Mouse (Mus musculus) liver, postnatal 0 days (tissue): ENCODE results near the gene Art3. TPM values are rescaled to one million over a fixed set of nuclear protein-coding genes. Genes with fewer than 3 reads are reported as not detected.

Experiments
- ATAC-seq: fragments of 200-750 bp; cut with Nextera tagmentation; 2 replicates; pipeline ENCODE4 v1.8.0; 2017; ENCODE audit warnings: mild to moderate bottlenecking, moderate library complexity
- DNase-seq: peaks from one replicate; pipeline ENCODE4 v3.0.0-alpha.2; 2016
- H3K27ac ChIP-seq: fragments of 300-500 bp; sonication (generic); 2 replicates; pipeline ENCODE4 v1.5.1; 2014; ENCODE audit warnings: antibody characterized with exemption, moderate library complexity, mild to moderate bottlenecking, low read depth
- H3K27me3 ChIP-seq: fragments of 300-500 bp; sonication (generic); 2 replicates; pipeline ENCODE4 v1.6.1; 2014; ENCODE audit warnings: low read length, control low read depth, mixed read lengths; ENCODE audit not compliant: insufficient read depth
- H3K36me3 ChIP-seq: fragments of 300-500 bp; sonication (generic); replicated peaks from 2 replicates; pipeline ENCODE4 v1.6.1; 2014; ENCODE audit warnings: mild to moderate bottlenecking, control low read depth, low read length, moderate library complexity, mixed read lengths; ENCODE audit not compliant: insufficient read depth
- H3K4me1 ChIP-seq: fragments of 300-500 bp; sonication (generic); 2 replicates; pipeline ENCODE4 v1.6.1; 2014; ENCODE audit warnings: antibody characterized with exemption, mild to moderate bottlenecking, control low read depth; ENCODE audit not compliant: insufficient read depth
- H3K4me2 ChIP-seq: fragments of 300-500 bp; sonication (generic); 2 replicates; pipeline ENCODE4 v1.6.1; 2014; ENCODE audit warnings: low read depth, mild to moderate bottlenecking, low read length, moderate library complexity, mixed read lengths
- H3K4me3 ChIP-seq: fragments of 300-500 bp; sonication (generic); 2 replicates; pipeline ENCODE4 v1.5.1; 2014; ENCODE audit warnings: low read depth, low read length
- H3K9ac ChIP-seq: fragments of 300-500 bp; sonication (generic); replicated peaks from 2 replicates; pipeline ENCODE4 v1.6.1; 2014; ENCODE audit warnings: mild to moderate bottlenecking, moderate library complexity
- H3K9me3 ChIP-seq: fragments of 300-500 bp; sonication (generic); 2 replicates; pipeline ENCODE4 v1.6.1; 2016; ENCODE audit warnings: mild to moderate bottlenecking, control low read depth, low read length, mixed read lengths
- CTCF ChIP-seq: sonication (generic); IDR thresholded peaks from 2 replicates; pipeline ENCODE4 v1.5.1; 2016; ENCODE audit warnings: antibody characterized with exemption, low read depth
- EP300 ChIP-seq: IDR thresholded peaks from 2 replicates; pipeline ENCODE4 v1.6.1; 2016; ENCODE audit warnings: antibody characterized with exemption, low read depth, mild to moderate bottlenecking
- WGBS: fragments of 180-500 bp; shearing (Covaris S2); extraction: QIAGEN DNeasy Blood & Tissue Kit; methylation state at CpG from one replicate; pipeline ENCODE4 v1.1.7; 2014; ENCODE audit not compliant: insufficient replicate concordance; 5-methylcytosine and 5-hydroxymethylcytosine counted together
- polyA plus RNA-seq: library from polyadenylated mRNA; unstranded; fragments of >200 nt; fragmentation: Nextera tagmentation; extraction: Ambion mirVana; gene quantifications from 2 replicates; pipeline ENCODE4 v1.2.1, GENCODE M21; 2015

Art3 gene
- polyA plus RNA-seq, 1 experiment from 2014 or later: 2.3 TPM

GRCm38 (mm10) chr5:92431611-92432010 is 100.0 kb downstream of the Art3 start:
- ATAC-seq (no peak), DNase-seq (no peak)
- H3K9ac ChIP-seq: no peak overlapping the region
- no peak overlapping the region for H3K4me2 ChIP-seq
- peaks cover 8% of the 10 kb centered on the region; the same call in 1 of the 2 replicates for H3K4me1 ChIP-seq
- H3K4me3 ChIP-seq: no peak overlapping the region
- TF ChIP-seq EP300: no peak
- no peak for TF ChIP-seq CTCF
- H3K36me3 ChIP-seq: peaks cover 26% of the 10 kb centered on the region
- H3K9me3 ChIP-seq: no peaks in the 10 kb centered on the region
- H3K27ac ChIP-seq: no peak overlapping the region
- 84% methylated on average over 7 of the region's 7 CpGs for WGBS
- no peaks in the 10 kb centered on the region for H3K27me3 ChIP-seq

DNA sequence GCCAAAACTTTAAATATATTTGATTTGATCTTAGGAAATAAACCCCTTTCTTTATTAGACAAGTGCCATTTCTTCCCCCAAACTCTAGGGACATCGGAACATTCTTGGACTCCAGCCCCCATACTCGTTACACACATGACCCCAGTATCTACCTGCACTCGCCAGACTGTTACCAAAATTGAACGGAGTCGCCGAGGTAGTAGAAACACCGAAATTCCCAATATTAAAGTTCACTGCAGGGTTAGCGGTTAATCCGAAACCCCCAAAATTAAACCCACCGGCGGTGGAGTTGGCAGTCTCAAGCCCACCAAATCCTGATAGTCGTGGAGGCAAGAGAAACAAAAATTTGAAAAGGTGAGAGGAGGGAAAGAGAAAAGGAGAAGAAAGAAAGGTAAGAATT is 102.4 kb downstream of the Art3 start:
- under 1% methylated on average over 12 of the region's 12 CpGs for WGBS
- H3K9me3 ChIP-seq: no peaks in the 10 kb centered on the region
- H3K27ac ChIP-seq: peak overlapping the region; percentile 92
- H3K4me1 ChIP-seq: peaks cover 14% of the 10 kb centered on the region
- peaks cover 6% of the 10 kb centered on the region for H3K36me3 ChIP-seq
- ATAC-seq: no peak
- H3K4me2 ChIP-seq: peak overlapping the region; percentile 94
- TF ChIP-seq CTCF (no peak), EP300 (no peak)
- no peaks in the 10 kb centered on the region for H3K27me3 ChIP-seq
- H3K4me3 ChIP-seq: peak overlapping the region; percentile 88
- peak overlapping the region; percentile 91 for H3K9ac ChIP-seq
- no peak for DNase-seq

DNA sequence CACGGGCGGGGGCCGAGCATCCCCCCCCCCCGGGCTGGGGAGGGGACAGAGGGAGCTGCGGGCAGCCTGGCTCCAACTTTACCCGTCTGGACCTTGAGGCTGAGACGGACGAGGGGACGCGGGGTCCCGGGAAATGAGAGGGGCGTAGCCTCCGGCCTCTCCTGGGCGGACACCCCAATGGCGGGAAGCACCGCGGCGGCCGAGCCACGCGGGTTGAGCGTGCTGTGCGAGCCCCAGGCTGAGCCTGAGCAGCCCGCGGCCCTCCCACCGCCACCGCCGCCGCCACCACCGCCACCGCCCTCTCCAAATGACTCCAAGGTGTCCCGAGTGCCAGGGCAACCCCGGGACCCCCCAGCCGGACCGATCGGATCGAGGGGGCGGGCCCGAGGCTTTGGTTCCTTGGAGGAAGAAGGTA is 103.0 kb downstream of the Art3 start:
- H3K27me3 ChIP-seq: no peaks in the 10 kb centered on the region
- peak; percentile 75 for ATAC-seq
- H3K9me3 ChIP-seq: no peaks in the 10 kb centered on the region
- DNase-seq: no peak
- H3K9ac ChIP-seq: peak overlapping the region; percentile 91
- WGBS: 3% methylated on average over 29 of the region's 39 CpGs
- H3K4me3 ChIP-seq: peak overlapping the region; percentile 88
- peak overlapping the region; percentile 92 for H3K27ac ChIP-seq
- H3K36me3 ChIP-seq: peaks cover 4% of the 10 kb centered on the region; the same call in 1 of the 2 replicates
- peak overlapping the region; percentile 94 for H3K4me2 ChIP-seq
- peaks cover 14% of the 10 kb centered on the region for H3K4me1 ChIP-seq
- TF ChIP-seq EP300 (no peak), CTCF (no peak)

DNA sequence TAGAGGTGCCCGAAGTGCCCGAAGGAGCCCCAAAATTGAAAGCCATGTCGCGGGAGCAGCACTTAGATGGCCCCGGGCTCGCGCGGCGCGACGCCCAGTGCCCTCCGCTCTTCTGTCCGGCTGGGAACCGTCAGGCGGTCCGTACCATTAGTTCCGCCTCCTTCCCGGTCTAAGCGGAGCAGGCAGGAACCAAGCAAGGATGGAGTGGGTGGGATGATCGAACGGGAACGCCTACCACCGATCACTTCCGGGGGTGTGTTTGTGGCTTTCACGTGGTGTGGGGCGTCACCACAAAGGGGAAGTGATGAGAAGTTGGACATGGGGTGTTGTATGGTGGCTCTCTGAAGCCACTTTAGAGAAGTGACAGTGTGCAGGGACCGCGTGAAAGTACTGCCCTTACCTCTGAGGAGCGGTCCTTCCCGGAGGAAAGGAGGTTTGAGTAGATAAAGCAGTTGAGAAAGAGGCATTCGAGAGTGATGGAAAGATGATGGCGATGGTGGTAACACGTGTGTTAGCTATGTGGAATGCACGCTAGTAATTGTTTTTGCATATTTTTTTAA is 103.5 kb downstream of the Art3 start, which contains the start of gene Nup54:
TSS of gene Nup54 (minus strand) at position 195 of the 560 bp plus-strand sequence.
- TF ChIP-seq CTCF (no peak), EP300 (peak; percentile 73)

DNA sequence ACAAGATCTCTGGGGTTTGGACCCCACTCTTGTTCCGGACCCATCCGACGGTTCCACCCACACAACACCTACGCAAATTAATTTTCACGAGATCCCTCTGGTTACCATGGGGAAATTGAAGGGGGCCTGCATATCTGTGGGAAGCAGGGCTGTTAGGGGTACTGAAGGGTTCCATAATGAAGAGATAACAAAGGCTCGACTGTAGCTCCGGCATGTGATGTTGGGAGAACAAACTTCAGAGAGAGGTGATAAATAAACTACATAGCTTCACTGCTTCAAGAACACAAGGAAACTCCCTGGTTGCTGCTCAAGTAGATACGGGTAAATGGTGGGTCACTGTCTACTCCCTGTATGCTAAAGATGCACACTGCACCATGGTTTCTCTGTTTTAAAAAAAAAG is 106.9 kb downstream of the Art3 start:
- no peak overlapping the region for H3K27ac ChIP-seq
- 56% methylated on average over 8 of the region's 8 CpGs for whole genome bisulfite sequencing
- no peak overlapping the region for H3K4me3 ChIP-seq
- DNase-seq (no peak), ATAC-seq (no peak)
- TF ChIP-seq CTCF: no peak
- H3K27me3 ChIP-seq: no peaks in the 10 kb centered on the region
- H3K9ac ChIP-seq: no peak overlapping the region
- H3K4me1 ChIP-seq: peaks cover 13% of the 10 kb centered on the region
- no peaks in the 10 kb centered on the region; the same call in 1 of the 2 replicates for H3K36me3 ChIP-seq
- H3K4me2 ChIP-seq: no peak overlapping the region
- no peaks in the 10 kb centered on the region for H3K9me3 ChIP-seq

More for the DNA sequence above, 103.5 kb downstream of the Art3 start, which contains the start of gene Nup54:
- peak within 1 kb of the TSS; percentile 92 for H3K27ac ChIP-seq
- 1% methylated on average over 34 of the region's 34 CpGs for WGBS
- DNase-seq (peak; percentile 97), ATAC-seq (peak; percentile 98)
- no peaks in the 10 kb centered on the region for H3K27me3 ChIP-seq
- peaks cover 14% of the 10 kb centered on the region for H3K4me1 ChIP-seq
- peak within 1 kb of the TSS; percentile 88 for H3K4me3 ChIP-seq
- H3K9me3 ChIP-seq: no peaks in the 10 kb centered on the region
- H3K9ac ChIP-seq: peak within 1 kb of the TSS; percentile 91
- H3K4me2 ChIP-seq: peak within 1 kb of the TSS; percentile 94
- peaks cover 4% of the 10 kb centered on the region; the same call in 1 of the 2 replicates for H3K36me3 ChIP-seq

DNA sequence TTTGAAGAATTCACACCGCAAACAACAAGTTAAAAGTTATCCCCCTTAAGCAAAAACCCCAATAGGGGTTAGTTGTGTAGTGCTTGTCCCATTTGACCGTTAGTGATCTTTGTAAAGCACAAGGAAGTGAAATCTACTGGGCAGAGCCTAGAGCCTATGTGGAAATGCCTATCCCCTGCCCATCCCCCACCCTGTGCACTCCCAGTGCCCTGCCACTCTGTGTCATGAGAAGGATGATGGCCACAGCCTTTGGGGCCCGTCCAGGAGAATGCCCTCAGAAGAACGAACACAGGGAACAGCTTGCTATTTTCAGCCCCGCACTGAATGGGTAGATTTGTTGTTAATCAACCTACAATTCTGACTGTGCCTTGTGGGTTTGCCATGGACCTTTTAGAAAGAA is 109.9 kb downstream of the Art3 start:
- ATAC-seq: peak; percentile 84
- Histone ChIP-seq H3K27ac (peak overlapping the region; percentile 49; the same call in 1 of the 2 replicates), H3K27me3 (no peaks in the 10 kb centered on the region), H3K36me3 (peaks cover 10% of the 10 kb centered on the region), H3K9me3 (no peaks in the 10 kb centered on the region), H3K4me2 (no peak overlapping the region), H3K4me3 (no peak overlapping the region), H3K9ac (no peak overlapping the region), H3K4me1 (peaks cover 9% of the 10 kb centered on the region)
- DNase-seq: peak; percentile 78
- WGBS: 57% methylated on average over 5 of the region's 5 CpGs
- TF ChIP-seq EP300 (no peak), CTCF (no peak)
